Mouse (Mus musculus) T-helper 2 cell (primary cell): ENCODE data around the gene Msi2.

Experiments used
- in situ Hi-C: fragments of 300-600 bp; cut with MboI, MseI; formaldehyde crosslinking; loops from one replicate; pipeline ENCODE4 v1.15.1; 2025; ENCODE audit warnings: high pct_unique_total_duplicates

Gene Msi2

DNA sequence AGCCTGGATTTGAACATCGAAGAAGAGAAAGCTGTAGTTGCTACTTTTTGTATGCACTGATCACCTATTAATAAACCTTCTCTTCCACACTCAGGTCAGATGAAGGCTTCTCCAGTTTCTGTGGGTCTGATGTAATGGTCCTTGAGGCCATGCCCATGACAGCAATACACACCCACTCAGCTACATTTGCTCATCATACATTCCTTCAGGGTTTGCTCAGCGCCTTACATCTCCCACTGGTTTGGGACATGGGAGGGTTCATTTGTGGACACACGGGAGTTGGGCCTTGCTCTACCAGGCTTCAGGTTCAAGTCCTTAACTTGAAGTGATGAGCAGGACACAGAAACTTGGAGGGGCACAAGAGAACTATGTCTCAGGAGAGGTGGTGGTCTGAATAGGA lies 380.4 kb downstream of the Msi2 start:
- in situ Hi-C loops, result no loop called here

- in situ Hi-C loops, result no loop called here
Observed at GRCm38 (mm10) chr11:88334893-88335292, 383.4 kb downstream of the Msi2 start.

- in situ Hi-C loops, result no loop called here
Observed at GRCm38 (mm10) chr11:88332309-88332934, 385.9 kb downstream of the Msi2 start.

DNA sequence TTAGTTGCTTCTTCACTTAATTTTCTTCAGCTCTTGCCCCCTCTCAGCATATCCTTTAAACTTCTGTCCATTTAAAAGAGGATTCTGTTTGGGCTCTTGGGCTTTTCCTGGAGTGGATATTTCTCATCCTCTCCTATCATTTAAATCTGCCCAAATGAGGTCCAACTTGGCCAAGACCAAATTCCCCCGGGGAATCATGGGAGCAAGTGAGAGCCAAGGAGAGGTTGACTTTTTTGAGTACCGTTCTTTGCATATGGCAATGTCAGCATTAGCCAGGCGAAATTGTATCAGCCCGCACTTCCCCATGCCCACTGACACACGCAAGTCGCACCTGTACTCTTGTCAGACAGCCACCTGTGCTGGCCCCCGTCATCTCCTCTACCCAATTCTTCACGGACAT lies 386.6 kb downstream of the Msi2 start:
- in situ Hi-C loops, result no loop called here

- in situ Hi-C loops, result no loop called here
Observed at GRCm38 (mm10) chr11:88330799-88331198, 387.5 kb downstream of the Msi2 start.

DNA sequence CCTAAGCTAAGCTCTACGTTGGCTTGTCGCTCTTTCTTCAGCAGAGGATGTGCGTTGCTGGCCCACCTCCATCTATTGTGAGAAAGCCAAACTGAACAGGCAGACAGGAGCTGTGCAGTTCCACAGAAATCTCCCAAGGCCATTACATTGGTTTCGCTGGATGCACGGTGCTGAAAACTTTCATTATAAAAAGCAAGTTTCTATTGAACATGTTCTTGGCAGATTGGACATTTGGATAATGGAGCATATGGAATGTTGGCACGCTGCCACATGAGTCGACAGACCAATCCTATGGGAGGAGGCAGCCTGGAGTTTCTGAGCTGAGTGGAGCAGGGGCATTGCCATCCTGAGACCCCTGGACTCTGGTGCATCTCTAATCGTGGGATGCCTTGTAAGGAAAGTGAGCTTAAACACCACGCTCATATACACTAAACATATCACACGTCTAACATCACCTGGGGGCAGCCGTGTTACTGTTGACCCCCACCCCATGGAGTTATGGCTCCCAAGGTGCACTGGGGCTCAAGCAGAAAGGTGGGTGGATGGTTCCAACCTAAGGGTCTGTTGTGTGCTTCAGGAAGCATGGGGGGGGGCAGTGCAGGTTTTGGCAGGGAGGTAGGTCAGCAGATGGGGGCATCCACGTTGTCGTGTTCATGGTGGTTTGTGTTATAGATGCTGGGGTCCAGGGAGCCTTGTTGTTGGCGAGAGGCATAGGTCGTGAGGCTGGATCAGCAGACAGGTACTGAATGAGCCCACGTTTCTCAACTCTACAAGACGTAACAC lies 389.3 kb downstream of the Msi2 start:
- in situ Hi-C loops, result loop anchor here (10.0 kb wide), 1 partner anchor 1016 kb away; no protein-coding TSS in a partner anchor

- in situ Hi-C loops, result loop anchor here (10.0 kb wide), 1 partner anchor 1018 kb away; no protein-coding TSS in a partner anchor
Observed at GRCm38 (mm10) chr11:88327016-88327415, 391.3 kb downstream of the Msi2 start.

- in situ Hi-C loops, result no loop called here
Observed at GRCm38 (mm10) chr11:88318850-88319249, 399.5 kb downstream of the Msi2 start.

- in situ Hi-C loops, result no loop called here
Observed at GRCm38 (mm10) chr11:88315393-88315792, 402.9 kb downstream of the Msi2 start.

- in situ Hi-C loops, result no loop called here
Observed at GRCm38 (mm10) chr11:88314471-88314870, 403.8 kb downstream of the Msi2 start.

DNA sequence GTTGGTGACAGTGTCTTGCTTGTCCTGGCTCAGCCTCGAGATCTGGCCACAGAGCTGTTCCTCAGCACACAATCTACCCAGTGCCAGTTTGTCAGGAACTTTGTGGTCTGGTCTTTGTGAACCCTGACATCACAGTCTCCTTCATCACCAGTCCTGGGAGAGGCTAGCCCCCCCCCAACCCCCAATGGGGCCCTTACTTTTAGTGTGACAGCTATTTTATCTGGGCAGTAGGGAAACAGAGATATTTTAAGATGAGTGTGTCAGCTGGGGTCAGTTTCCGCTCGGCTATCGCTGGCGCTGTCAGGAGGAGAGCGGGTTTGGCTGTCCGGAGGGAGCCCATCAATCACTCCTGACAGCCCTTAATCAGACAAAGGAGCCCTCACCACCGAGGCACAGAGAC lies 404.8 kb downstream of the Msi2 start:
- in situ Hi-C loops, result no loop called here

GRCm38 (mm10) chr11:88311606-88312005 lies 406.7 kb downstream of the Msi2 start:
- in situ Hi-C loops, result no loop called here

GRCm38 (mm10) chr11:88310773-88311172 lies 407.5 kb downstream of the Msi2 start:
- in situ Hi-C loops, result no loop called here

DNA sequence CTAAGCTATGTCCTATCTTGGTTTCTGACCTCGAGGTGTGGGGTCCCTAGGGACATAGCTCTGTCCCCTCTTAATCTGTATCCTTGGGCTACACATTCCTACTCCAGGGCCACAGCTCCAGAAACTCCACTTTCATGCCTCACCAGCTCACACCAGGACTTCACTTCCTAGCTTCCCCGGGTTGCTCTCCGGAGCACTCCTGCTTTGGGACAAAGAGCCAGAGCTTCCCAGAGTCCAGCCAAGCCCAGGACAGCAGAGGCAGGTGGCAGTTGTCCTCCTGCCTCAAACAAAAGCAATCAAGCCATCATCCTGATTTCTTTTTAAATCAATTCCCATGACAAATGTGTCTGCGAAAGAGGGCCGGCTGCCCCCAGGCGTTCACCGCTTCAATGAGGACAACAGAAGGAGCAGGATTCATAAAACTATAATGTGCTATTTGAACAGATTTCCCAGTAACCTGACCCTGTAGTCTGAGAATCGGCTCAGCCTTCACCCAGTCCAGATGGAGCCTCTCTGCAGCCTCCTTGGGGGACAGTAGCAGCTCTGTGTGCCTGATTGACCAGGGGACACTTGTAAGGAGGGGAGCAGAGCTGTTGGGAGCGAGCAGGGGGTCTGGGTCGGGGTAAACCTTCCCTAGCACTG lies 409.1 kb downstream of the Msi2 start:
- in situ Hi-C loops, result no loop called here

DNA sequence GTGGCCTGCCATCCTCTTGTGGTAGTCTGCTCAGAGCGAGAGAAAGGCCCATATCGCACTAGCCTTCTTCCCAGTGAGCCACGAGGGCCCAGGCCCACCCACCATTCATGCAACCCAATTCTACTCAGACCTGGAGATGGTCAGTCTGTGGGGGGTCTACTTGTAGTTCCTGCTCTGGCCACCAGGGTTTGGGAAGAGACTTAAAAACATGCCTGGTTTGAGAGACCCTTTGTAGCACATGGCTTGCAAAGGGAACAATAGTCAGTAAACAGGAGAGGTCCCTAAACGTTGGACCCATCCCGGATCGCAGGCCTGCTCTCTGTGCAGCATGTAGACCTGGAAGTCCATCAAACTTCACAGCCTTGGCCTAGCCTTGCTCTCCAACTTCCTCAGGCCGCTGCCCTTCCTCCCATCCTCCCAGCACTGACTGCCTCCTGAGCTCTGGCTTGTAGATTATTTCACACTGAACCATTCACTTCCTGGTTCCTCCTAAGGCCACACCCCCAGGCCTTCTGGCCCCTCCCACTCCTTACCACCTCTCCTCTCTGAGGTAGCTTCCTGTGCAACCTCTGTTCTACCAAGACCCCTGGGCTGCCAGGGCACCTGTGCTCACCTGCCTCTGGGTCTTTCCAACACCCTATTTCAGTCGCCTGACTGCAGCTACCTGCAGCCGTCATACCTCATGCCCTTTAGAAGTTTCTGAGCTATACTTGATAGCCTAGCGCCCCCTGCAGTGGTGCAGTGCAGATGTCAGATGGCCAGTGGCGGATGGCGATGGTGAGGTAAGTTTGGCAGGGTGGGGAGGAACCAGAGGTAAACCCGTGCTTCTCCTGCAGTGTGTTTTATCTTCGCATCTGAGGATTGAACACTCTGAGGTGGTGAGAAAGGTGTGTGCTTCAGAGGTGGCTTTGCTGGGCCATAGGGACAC lies 410.4 kb downstream of the Msi2 start:
- in situ Hi-C loops, result no loop called here

DNA sequence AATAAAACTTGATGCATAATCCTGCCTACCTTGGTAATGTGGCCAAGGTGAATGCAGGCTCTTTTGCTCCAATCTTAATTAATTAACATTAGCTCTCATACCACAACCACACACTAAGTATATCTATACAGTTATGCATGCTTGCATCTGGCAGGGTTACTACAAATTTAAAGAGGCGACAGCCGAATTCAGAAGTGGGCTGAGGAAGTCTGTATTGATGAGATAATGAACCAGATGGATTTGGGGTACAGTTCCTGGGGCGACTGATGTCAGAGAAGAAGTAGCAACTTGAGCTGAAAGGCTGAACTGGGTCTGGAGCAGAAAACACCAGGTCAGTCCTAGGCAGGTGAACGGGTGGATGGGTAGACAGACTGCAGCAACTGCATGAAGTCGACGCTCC lies 412.6 kb downstream of the Msi2 start:
- in situ Hi-C loops, result no loop called here

- in situ Hi-C loops, result no loop called here
Observed at GRCm38 (mm10) chr11:88301619-88302018, 416.7 kb downstream of the Msi2 start.

- in situ Hi-C loops, result no loop called here
Observed at GRCm38 (mm10) chr11:88299345-88299744, 419.0 kb downstream of the Msi2 start.

GRCm38 (mm10) chr11:88297526-88297925 lies 420.8 kb downstream of the Msi2 start:
- in situ Hi-C loops, result no loop called here

DNA sequence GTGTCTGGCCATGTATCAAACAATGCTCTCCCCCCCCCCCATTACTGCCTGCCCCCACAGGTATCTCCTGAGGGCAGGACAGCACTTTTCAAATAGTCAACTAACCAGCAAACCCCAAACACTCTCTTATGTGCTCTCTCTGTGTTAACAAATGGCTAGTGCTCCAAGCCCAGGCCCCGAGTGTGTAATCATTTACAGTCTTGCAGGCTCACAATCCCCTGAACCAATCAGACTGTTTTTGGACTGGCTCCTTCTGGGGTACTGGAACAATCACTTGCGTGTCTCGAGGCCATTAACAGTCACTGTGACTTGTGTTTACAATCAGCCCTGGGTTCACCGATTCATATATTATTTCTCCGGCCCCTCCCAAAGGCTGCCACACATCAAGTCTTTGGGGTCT lies 423.0 kb downstream of the Msi2 start:
- in situ Hi-C loops, result no loop called here

DNA sequence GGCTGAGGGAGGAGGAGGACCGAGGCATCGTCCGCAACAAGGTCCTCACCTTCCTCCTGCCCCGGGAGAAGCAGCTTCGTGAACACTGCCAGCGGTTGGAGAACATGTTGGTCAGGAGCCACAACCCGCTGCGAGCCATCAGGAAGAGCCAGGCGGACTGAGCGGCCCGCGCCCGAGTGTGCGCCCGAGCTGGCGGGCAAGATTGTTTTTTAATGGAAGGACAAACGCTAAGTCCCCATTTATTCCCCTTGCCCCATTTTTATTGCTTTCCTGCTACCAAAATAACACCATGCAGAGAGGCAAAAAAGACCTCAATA lies 424.0 kb downstream of the Msi2 start:
- in situ Hi-C loops, result no loop called here
